Mouse (Mus musculus) lung, embryonic 16.5 days (tissue): ENCODE measurements at regions not wholly inside any gene's neighbourhood (a gene's known extent, or its start where the extent isn't known, plus 50 kb on each side); places are given as distances from the start of the nearest gene placed in this dataset.

Experiments used
- ATAC-seq: fragments of 200-750 bp; cut with Nextera tagmentation; 2 replicates; pipeline ENCODE4 v1.8.0; 2017; ENCODE audit warnings: low read depth, mild to moderate bottlenecking, moderate library complexity
- H3K27ac ChIP-seq: fragments of 300-500 bp; sonication (generic); 2 replicates; pipeline ENCODE4 v1.5.1; 2014; ENCODE audit warnings: mild to moderate bottlenecking, control low read depth, low read length
- H3K27me3 ChIP-seq: fragments of 300-500 bp; sonication (generic); 2 replicates; pipeline ENCODE4 v1.6.1; 2014; ENCODE audit warnings: low read depth, low read length, mixed read lengths; ENCODE audit not compliant: control insufficient read depth, insufficient read depth
- H3K36me3 ChIP-seq: fragments of 300-500 bp; sonication (generic); 2 replicates; pipeline ENCODE4 v1.6.1; 2014; ENCODE audit warnings: low read length; ENCODE audit not compliant: control insufficient read depth, insufficient read depth
- H3K4me1 ChIP-seq: fragments of 300-500 bp; sonication (generic); replicated peaks from 2 replicates; pipeline ENCODE4 v1.6.1; 2014; ENCODE audit warnings: low read length, mixed read lengths; ENCODE audit not compliant: control insufficient read depth, insufficient read depth
- H3K4me2 ChIP-seq: fragments of 300-500 bp; sonication (generic); 2 replicates; pipeline ENCODE4 v1.6.1; 2014; ENCODE audit warnings: low read depth, low read length, control low read depth
- H3K4me3 ChIP-seq: fragments of 300-500 bp; sonication (generic); 2 replicates; pipeline ENCODE4 v1.5.1; 2014; ENCODE audit warnings: mild to moderate bottlenecking, low read length, control low read depth
- H3K9ac ChIP-seq: fragments of 300-500 bp; sonication (generic); 2 replicates; pipeline ENCODE4 v1.6.1; 2014; ENCODE audit warnings: low read length, control low read depth
- H3K9me3 ChIP-seq: fragments of 300-500 bp; sonication (generic); 2 replicates; pipeline ENCODE4 v1.6.1; 2016; ENCODE audit warnings: low read length; ENCODE audit not compliant: control insufficient read depth
- WGBS: fragments of 180-500 bp; shearing (Covaris S2); extraction: QIAGEN DNeasy Blood & Tissue Kit; methylation state at CpG from one replicate; pipeline ENCODE4 v1.1.7; 2014; 5-methylcytosine and 5-hydroxymethylcytosine counted together

DNA sequence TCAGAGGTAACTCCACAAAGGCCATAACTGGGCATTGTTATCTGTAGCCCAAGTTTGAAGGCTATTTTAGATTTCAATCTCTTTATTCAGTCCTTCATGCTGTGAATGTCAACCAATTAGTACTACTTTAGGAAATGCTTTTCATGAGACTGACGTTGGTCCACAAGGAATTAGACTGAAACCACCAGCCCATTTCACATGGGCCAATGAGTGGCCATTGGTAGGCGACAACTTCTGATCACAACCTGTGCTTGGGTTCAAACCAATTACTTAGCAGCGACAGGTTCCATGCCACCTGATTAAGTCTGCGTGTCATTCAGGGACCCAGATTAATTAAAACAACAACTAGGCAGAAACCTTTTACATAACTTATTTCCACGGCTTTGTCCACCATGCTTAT, 126.9 kb upstream of the Tenm3 start:
- H3K4me2 ChIP-seq = no peak overlapping the region
- no peaks in the 10 kb centered on the region for H3K36me3 ChIP-seq
- no peak overlapping the region for H3K9ac ChIP-seq
- H3K27ac ChIP-seq = no peak overlapping the region
- H3K9me3 ChIP-seq = no peaks in the 10 kb centered on the region
- no peak for ATAC-seq
- H3K4me3 ChIP-seq = no peak overlapping the region
- H3K27me3 ChIP-seq = no peaks in the 10 kb centered on the region
- no peaks in the 10 kb centered on the region for H3K4me1 ChIP-seq
- 86% methylated on average over 5 of the region's 5 CpGs for WGBS

- H3K27ac ChIP-seq = no peak overlapping the region
- H3K36me3 ChIP-seq = no peaks in the 10 kb centered on the region
- ATAC-seq = no peak
- no peak overlapping the region for H3K4me3 ChIP-seq
- no peaks in the 10 kb centered on the region for H3K4me1 ChIP-seq
- no peaks in the 10 kb centered on the region for H3K9me3 ChIP-seq
- 81% methylated on average over 1 of the region's 1 CpGs for WGBS
- no peaks in the 10 kb centered on the region for H3K27me3 ChIP-seq
- no peak overlapping the region for H3K4me2 ChIP-seq
- H3K9ac ChIP-seq = no peak overlapping the region
Measured at GRCm38 (mm10) chr8:48964929-48965328, 121.2 kb upstream of the Tenm3 start.

DNA sequence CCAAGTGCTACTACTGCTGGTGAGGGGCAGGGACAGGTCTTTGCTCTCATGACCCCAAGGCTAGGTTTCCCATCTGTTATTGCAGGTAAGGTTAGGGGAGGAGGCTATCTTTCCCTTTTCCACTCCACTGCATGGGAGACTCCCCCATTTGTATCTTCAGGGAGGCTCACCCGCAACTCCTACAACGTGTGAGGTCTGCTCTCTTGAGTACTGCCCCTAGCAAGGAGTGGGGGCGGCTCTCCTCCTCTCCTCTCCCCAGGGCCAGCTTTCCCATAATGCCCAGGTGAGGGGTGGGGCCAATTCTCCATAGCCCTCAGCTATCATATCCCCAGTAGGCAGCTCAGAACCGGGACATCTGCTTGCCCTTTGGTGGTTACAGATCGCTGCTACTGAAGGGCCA, 113.9 kb upstream of the Tenm3 start:
- Histone ChIP-seq H3K27ac (no peak overlapping the region), H3K9ac (no peak overlapping the region), H3K27me3 (no peaks in the 10 kb centered on the region), H3K9me3 (no peaks in the 10 kb centered on the region), H3K4me3 (no peak overlapping the region), H3K4me2 (no peak overlapping the region), H3K4me1 (no peaks in the 10 kb centered on the region), H3K36me3 (no peaks in the 10 kb centered on the region)
- 77% methylated on average over 5 of the region's 5 CpGs for WGBS
- no peak for ATAC-seq

DNA sequence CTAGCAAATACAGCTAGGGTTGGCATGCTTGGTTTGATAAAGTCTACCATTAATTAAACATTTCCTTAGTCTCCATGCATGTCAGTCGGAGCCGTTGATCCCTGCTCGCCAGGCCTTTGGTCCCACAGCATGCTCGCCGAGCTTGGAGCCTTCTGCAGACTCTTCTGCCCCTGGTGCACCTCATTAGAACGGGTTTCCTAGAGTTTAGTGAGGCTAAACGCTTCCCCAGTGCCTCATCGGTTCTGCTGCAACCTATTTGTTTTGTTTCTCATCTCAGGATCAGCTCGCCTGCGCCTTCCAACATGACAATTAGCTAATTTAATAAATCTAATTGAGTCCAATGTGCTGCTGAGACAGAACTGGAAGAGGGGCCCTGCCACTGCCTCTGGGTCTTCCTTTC, 107.7 kb upstream of the Tenm3 start:
- H3K4me1 ChIP-seq = no peaks in the 10 kb centered on the region
- 83% methylated on average over 10 of the region's 10 CpGs for WGBS
- H3K4me2 ChIP-seq = no peak overlapping the region
- H3K27ac ChIP-seq = no peak overlapping the region
- H3K27me3 ChIP-seq = no peaks in the 10 kb centered on the region
- no peak overlapping the region for H3K4me3 ChIP-seq
- H3K36me3 ChIP-seq = no peaks in the 10 kb centered on the region
- ATAC-seq = no peak
- H3K9ac ChIP-seq = no peak overlapping the region
- no peaks in the 10 kb centered on the region for H3K9me3 ChIP-seq

DNA sequence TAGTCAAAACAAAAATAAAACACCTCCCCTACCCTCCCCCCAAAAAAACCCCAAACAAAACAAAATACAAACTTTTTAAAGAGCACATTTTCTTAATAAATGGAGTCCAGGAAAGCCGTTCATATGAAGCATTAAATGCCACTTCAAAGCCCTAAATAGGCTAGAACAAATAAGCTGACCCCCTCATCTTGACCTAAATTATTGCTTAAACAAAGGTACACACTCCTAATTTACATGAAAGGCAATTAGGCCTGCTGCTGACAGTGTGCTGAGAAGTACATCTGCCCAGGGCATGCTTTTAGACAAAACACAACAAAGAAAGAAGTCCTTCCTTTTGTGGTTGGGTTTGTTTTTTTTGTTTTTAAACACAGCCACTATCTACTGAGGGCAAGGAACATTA, 100.4 kb upstream of the Tenm3 start:
- Histone ChIP-seq H3K4me1 (no peaks in the 10 kb centered on the region), H3K36me3 (no peaks in the 10 kb centered on the region), H3K27ac (no peak overlapping the region), H3K4me2 (no peak overlapping the region), H3K27me3 (no peaks in the 10 kb centered on the region), H3K9me3 (no peaks in the 10 kb centered on the region), H3K9ac (no peak overlapping the region), H3K4me3 (no peak overlapping the region)
- ATAC-seq = no peak
- 39% methylated on average over 1 of the region's 1 CpGs for WGBS

DNA sequence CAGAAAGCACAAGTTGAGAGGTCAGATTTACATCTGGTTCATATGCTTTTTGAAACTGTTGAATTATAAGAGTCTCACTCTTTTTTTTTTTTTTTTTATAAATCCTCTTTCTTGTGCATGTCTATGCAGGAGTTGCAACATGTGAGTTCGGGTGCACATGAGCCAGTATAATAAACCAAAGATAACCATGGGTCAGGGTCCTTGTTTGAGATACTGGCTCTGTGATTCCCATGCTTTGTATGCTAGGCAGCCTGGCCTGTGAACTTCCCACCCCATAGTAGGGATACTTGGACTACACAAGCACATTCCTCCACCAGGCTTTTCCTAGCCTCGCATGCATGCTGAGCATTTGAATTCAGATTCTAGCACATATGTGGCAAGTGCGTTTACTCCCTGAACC, 93.4 kb upstream of the Tenm3 start:
- H3K4me3 ChIP-seq = no peak overlapping the region
- H3K36me3 ChIP-seq = no peaks in the 10 kb centered on the region
- no peaks in the 10 kb centered on the region for H3K27me3 ChIP-seq
- WGBS = 85% methylated on average over 3 of the region's 3 CpGs
- no peak overlapping the region for H3K27ac ChIP-seq
- no peak overlapping the region for H3K9ac ChIP-seq
- H3K4me1 ChIP-seq = no peaks in the 10 kb centered on the region
- no peaks in the 10 kb centered on the region for H3K9me3 ChIP-seq
- ATAC-seq = no peak
- no peak overlapping the region for H3K4me2 ChIP-seq

DNA sequence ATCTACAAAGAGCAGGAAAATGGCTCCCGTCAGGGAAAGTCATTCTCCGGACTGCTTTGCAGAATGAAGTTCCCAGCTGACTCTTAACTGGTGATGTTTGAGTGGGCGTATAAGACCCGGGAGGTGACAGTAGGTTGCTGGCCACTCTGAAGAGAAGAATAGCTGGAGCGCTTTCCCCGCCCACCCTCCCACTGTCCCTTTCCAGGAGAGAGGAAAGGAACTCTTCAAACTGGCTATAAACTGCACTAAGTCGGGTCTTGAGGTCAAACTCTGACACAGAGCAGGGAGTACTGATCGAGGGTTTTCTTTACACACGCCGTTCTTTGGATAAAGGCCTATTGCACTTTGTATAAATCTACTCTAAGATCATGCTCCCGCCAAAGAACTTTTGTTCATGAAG, 83.4 kb upstream of the Tenm3 start:
- Histone ChIP-seq H3K36me3 (no peaks in the 10 kb centered on the region), H3K9me3 (no peaks in the 10 kb centered on the region), H3K4me3 (no peak overlapping the region), H3K4me1 (no peaks in the 10 kb centered on the region), H3K4me2 (no peak overlapping the region), H3K9ac (no peak overlapping the region), H3K27ac (no peak overlapping the region), H3K27me3 (no peaks in the 10 kb centered on the region)
- 76% methylated on average over 11 of the region's 11 CpGs for WGBS
- ATAC-seq = no peak

DNA sequence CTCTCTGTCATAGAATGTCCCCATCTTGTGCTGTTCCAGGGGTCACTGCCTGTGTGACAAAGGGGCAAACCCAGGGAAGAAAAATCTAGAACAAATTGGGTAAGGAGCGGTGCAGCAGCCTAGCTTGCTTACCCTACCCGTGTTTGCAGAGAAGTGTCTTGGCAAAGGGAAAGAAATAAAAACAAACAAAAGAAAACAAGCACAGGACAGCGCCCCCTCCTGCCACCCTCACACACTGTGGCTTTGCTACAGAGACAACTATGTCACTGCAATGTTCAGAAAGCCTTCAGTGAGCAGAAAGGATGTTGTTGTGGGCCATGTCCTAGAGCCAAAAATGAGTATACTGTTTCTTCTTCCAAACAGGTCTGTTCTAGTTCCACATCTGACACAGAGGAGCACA, 71.5 kb upstream of the Tenm3 start:
- no peak for ATAC-seq
- H3K4me1 ChIP-seq = no peaks in the 10 kb centered on the region

GRCm38 (mm10) chr8:48912842-48913241, 69.1 kb upstream of the Tenm3 start:
- no peak overlapping the region for H3K4me2 ChIP-seq
- 33% methylated on average over 4 of the region's 4 CpGs for WGBS
- H3K4me1 ChIP-seq = no peaks in the 10 kb centered on the region
- H3K27ac ChIP-seq = no peak overlapping the region
- H3K27me3 ChIP-seq = no peaks in the 10 kb centered on the region
- no peaks in the 10 kb centered on the region for H3K36me3 ChIP-seq
- no peak overlapping the region for H3K9ac ChIP-seq
- no peak for ATAC-seq
- H3K9me3 ChIP-seq = no peaks in the 10 kb centered on the region
- H3K4me3 ChIP-seq = no peak overlapping the region

More for the DNA sequence above, 71.5 kb upstream of the Tenm3 start:
- no peaks in the 10 kb centered on the region for H3K27me3 ChIP-seq
- no peak overlapping the region for H3K9ac ChIP-seq
- no peak overlapping the region for H3K4me3 ChIP-seq
- no peaks in the 10 kb centered on the region for H3K9me3 ChIP-seq
- H3K27ac ChIP-seq = no peak overlapping the region
- no peaks in the 10 kb centered on the region for H3K36me3 ChIP-seq
- WGBS = 40% methylated on average over 3 of the region's 3 CpGs
- H3K4me2 ChIP-seq = no peak overlapping the region

GRCm38 (mm10) chr8:48901668-48902406, 58.1 kb upstream of the Tenm3 start:
- ATAC-seq = no peak
- WGBS = 64% methylated on average over 6 of the region's 6 CpGs
- no peak overlapping the region for H3K27ac ChIP-seq
- H3K9me3 ChIP-seq = no peaks in the 10 kb centered on the region
- H3K9ac ChIP-seq = no peak overlapping the region
- H3K36me3 ChIP-seq = no peaks in the 10 kb centered on the region
- H3K27me3 ChIP-seq = no peaks in the 10 kb centered on the region
- no peak overlapping the region for H3K4me2 ChIP-seq
- H3K4me1 ChIP-seq = no peaks in the 10 kb centered on the region
- no peak overlapping the region for H3K4me3 ChIP-seq
